Mouse (Mus musculus): ENCODE measurements around the gene Hk2.

The Hk2 gene

GRCm38 (mm10) chr6:82770286-82770685 is 4.0 kb downstream of the Hk2 start:
- no peak for ATAC-seq (ENCODE audit: low TSS enrichment)

- no peak for ATAC-seq (ENCODE audit: low TSS enrichment)
Observed at GRCm38 (mm10) chr6:82769704-82770103, 4.5 kb downstream of the Hk2 start.

GRCm38 (mm10) chr6:82767734-82768586 is 6.3 kb downstream of the Hk2 start:
- ATAC-seq (ENCODE audit: low TSS enrichment) = no peak

- no peak for ATAC-seq (ENCODE audit: low TSS enrichment)
Observed at GRCm38 (mm10) chr6:82766636-82767035, 7.6 kb downstream of the Hk2 start.

GRCm38 (mm10) chr6:82765261-82765660 is 9.0 kb downstream of the Hk2 start:
- ATAC-seq (ENCODE audit: low TSS enrichment) = no peak

DNA sequence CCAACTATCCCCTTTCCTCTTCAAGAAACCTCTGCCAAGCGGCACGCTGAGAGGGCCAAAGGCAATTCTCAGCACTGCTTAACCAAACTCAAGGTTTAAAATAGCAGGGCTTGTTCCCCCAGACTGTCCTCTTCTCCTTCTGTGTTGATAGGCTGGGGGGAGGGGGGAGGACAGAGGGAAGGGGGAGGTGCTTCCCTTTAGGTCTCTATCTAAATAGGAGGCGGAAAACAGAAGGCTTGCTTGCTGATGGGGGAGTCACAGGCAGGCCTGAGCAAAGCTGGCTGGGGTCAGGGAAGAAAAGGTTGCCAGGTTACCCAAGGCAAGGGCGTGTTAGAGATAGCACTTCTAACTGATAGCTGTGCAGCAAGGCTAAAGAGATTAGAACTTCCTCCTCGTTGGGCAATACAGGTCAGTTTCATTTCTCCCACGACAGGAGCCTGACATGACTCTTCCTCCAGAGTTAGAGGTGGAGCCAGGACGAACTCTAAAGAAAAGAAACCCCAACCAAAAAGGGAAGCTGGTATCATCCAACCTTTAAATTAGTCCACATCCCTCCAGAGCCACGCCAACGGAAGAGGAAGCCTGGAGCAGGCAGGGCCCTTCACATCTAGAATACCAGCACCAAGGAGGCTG is 10.3 kb downstream of the Hk2 start:
- ATAC-seq (ENCODE audit: low TSS enrichment) = no peak

GRCm38 (mm10) chr6:82762728-82763127 is 11.5 kb downstream of the Hk2 start:
- ATAC-seq (ENCODE audit: low TSS enrichment) = no peak

DNA sequence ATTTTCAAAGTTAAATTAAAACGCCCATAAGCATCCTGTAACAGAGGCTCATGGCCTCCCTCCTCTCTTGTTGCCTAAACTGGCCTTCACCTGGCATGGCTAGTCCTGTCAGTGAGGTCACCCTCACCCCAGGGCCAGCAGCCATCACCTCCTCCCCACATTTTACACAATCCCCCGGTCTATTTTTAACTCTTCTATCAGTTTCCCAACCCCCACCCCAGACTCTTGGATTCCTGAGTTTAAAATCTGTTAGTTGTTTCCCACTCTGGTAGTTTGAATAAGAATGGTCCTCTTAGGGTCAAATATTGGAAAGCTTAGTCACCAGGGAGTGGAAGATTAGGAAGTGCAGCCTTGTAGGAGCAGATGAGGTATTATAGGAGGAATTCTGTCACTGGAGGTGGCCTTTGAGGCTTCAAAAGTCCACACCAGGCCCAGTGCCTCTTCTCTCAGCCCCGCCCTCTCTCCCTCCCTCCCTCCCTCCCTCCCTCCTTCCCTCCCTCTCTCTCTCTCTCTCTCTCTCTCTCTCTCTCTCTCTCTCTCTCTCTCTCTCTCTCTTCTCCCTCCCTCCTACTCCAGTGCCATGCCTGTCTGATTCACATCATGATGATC is 13.4 kb downstream of the Hk2 start:
- no peak for ATAC-seq (ENCODE audit: low TSS enrichment)

DNA sequence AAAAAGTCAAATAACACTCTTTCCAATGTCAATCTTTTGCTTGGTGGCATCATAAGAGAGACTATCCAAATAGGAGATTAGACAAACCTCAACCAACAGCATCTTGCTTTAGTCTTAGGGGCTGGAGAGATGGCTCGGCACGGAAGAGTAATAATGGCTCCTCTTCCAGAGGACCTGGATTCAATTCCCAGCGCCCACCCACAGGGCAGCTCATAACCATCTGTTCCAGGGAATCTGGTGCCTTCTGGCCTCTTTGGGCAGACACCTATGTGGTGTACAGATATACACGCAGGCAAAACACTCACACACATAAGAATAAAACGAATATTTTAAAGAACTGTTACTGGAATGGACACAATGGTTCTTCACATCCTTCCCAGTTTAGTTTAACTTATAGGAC is 15.0 kb downstream of the Hk2 start:
- ATAC-seq (ENCODE audit: low TSS enrichment) = no peak

DNA sequence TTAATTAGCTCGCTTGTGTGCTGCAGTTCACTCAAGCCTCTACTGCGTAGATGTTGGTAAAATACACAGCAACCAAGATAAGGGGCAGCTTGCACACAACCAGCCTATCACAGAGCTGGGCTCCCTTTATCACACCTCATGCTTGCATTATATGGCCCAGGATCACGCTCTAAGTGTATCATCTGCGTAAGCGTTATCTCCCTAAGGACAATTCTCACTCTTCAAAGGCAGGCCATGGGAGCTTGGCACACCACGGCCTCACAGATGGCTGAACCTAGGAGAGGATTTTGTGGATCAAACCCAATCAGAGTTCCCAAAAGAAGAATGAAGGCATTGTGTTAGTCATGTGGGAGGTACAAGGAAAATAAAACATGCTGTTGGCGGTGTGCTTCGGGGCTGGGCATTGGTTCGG is 17.4 kb downstream of the Hk2 start:
- no peak for ATAC-seq (ENCODE audit: low TSS enrichment)

GRCm38 (mm10) chr6:82756216-82756615 is 18.0 kb downstream of the Hk2 start:
- ATAC-seq (ENCODE audit: low TSS enrichment) = no peak

- ATAC-seq (ENCODE audit: low TSS enrichment) = no peak
Observed at GRCm38 (mm10) chr6:82755338-82755737, 18.9 kb downstream of the Hk2 start.

DNA sequence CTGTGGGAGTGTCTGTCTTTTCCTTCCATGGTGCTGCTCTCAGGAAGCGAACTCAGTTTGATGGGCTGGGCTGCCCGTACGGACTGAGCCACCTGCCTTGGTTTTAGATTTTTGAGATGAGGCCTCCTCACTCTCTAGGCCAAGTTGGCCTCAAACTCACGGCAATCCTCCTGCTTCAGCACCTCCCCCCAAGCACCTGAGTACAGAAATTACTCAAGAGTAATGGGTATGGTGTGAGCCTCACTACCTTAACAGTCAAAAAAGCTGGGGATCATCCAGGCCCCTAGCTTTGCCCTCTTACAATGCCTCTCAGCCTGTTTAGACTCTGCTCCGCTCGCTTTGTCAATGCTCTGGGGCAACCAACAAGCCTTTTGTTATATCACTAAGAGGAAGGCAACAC is 19.5 kb downstream of the Hk2 start:
- no peak for ATAC-seq (ENCODE audit: low TSS enrichment)

- no peak for ATAC-seq (ENCODE audit: low TSS enrichment)
Observed at GRCm38 (mm10) chr6:82753638-82754361, 20.5 kb downstream of the Hk2 start.

- ATAC-seq (ENCODE audit: low TSS enrichment) = no peak
Observed at GRCm38 (mm10) chr6:82753061-82753460, 21.2 kb downstream of the Hk2 start.

DNA sequence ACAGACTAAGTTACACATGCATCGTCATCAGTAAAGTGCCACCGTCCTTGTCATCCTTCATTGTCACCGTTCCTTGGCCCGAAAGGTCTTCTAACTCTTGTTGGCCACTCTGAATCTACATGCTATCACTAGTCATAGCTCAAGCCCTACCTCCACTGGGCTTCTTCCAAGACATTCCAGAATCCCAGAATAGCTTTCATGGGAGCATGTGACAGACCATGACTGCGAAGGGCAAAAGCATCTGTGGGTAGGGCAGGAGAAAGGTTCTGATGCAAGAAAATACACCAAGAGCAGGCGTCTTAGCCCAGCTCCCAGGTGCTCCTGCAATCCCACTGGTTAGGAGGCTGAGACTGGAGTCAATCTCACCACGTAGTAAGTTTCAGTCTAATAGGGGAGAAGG is 22.5 kb downstream of the Hk2 start:
- ATAC-seq (ENCODE audit: low TSS enrichment) = no peak

DNA sequence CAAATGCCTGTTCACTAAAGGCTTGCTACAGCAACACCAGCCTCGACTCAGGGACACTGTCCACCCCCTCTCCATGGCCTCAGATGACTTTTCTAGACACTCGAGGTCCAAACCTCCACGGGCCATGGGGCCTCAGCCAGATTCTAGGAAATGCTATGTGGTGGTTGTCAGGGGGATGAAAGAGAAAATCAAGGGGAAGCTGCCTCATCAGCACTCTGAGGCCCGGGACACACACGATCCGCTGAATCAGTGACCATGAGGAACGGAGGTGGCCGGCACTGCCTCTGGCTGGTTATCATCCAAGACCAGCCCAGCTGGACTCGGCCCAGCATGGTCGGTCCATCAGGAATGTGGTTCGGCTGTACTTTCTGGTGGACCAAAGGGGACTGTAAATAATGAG is 23.2 kb downstream of the Hk2 start:
- no peak for ATAC-seq (ENCODE audit: low TSS enrichment)

- no peak for ATAC-seq (ENCODE audit: low TSS enrichment)
Observed at GRCm38 (mm10) chr6:82750063-82750462, 24.2 kb downstream of the Hk2 start.

GRCm38 (mm10) chr6:82748106-82748672 is 26.1 kb downstream of the Hk2 start:
- ATAC-seq (ENCODE audit: low TSS enrichment) = no peak

DNA sequence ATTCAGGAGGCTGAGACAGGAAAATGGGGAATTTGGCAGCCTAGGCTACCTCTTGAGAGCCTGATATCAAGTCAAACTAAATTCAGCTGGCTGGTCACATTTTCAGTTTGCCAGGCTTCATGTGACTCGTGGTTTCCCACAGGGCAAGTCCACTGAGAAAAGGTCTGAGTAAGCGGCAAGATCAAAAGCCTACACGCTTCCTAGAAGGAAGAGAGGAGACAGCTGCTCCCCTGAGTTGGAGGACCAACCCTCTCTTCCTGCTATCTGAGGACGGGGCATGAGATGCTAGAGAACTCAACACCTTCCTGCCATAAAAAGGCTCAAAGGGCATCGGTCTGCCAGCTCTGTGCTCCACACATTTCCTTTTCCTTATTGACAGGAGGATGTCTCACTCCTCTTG is 27.2 kb downstream of the Hk2 start:
- ATAC-seq (ENCODE audit: low TSS enrichment) = no peak

DNA sequence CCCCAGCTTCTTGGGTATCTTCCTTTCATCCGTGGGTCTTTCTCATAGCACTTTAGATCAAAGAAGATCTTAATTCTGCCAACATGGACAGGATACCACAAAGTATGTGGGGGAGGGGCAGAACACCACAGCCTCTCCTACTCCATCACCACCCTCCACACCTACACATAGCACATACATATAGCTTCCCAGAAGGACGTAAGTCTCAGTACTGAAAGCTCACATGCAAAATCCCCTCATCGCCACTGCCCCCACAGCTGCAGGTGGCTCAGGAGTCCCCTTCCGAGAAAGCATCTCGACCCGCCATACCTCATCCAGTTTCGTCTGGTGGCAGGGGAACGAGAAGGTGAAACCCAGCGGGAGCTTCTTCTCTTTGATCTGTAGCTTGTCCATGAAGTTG is 29.7 kb downstream of the Hk2 start:
- no peak for ATAC-seq (ENCODE audit: low TSS enrichment)

DNA sequence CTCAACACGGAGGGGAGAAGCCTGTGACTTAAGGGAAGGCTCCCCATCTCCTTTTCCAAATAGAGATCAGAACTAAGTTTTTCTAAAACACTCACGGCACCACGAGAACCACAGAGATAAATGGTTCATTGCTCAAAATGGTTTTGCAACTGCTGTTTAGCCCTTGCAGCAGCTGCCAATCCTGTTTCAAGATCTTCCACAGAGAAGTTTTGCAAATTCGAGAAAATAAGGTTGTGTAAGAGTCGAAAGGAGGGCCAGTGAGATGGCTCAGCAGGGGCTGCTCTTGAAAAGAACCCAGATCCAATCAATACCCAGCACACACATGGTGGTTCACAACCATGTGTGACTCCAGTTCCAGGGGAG is 32.8 kb downstream of the Hk2 start:
- ATAC-seq (ENCODE audit: low TSS enrichment) = no peak
